Mouse (Mus musculus) sigmoid colon, adult 10 weeks (tissue): ENCODE measurements around the gene Tnpo3. TPM values are rescaled to one million over a fixed set of nuclear protein-coding genes. Genes with fewer than 3 reads are reported as not detected.

ENCODE experiments used
- polyA plus RNA-seq: library from polyadenylated mRNA; stranded (reverse); fragments of 350-450 nt; fragmentation: Illumina TruSeq; extraction: RNeasy Lipid Tissue Mini Kit (QIAGEN cat#74804); gene quantifications from one replicate; pipeline ENCODE4 v1.2.3, GENCODE M21; 2014; ENCODE audit warnings: low read depth, low replicate concordance

The Tnpo3 gene
- 67.3 TPM for polyA plus RNA-seq

DNA sequence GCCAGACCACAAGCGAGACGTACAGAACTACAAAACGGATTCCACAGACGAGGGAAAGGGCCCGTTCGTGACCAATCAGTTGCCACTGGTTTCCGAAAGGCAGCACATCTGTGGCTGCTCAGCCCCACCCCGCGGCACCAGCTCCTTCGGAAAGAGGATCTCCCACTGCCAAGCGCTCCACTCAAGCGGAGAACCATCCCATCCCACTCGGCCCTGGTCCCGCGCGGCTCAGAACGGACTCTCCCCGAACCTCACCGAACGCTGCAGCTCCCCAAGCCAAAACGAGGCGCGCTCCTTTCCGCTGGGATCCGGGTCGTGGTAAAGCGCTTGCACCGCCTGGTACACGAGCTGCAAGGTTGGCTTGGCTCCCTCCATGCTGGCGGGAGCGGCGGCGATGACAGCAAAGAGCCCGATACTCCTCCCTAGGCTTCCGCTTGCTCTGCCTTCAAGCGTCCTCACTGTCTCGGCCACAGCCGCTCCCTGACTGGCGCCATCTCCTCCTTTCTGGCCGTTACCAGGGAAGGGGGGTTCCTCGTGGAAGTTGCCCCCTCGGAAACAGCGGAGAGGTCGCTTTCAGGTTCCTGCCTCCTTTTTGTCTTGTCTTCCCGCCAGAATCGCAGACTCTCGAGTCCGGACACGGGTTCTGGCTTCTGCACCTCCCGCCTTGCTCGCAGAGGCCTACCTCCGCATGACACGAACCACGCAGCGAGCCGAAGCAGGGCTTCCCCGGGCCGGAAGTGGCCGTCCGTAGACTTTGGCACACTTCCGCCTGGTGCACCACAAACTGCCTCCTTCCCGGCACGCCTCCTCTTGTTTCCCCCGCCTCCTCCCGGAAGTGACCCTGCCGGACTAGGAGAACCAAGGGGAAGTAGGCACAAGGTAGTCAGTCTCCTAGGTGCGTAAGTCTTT, at the start of gene Tnpo3:
TSS of gene Tnpo3 (minus strand) at position 777 of the 909 bp plus-strand sequence.

DNA sequence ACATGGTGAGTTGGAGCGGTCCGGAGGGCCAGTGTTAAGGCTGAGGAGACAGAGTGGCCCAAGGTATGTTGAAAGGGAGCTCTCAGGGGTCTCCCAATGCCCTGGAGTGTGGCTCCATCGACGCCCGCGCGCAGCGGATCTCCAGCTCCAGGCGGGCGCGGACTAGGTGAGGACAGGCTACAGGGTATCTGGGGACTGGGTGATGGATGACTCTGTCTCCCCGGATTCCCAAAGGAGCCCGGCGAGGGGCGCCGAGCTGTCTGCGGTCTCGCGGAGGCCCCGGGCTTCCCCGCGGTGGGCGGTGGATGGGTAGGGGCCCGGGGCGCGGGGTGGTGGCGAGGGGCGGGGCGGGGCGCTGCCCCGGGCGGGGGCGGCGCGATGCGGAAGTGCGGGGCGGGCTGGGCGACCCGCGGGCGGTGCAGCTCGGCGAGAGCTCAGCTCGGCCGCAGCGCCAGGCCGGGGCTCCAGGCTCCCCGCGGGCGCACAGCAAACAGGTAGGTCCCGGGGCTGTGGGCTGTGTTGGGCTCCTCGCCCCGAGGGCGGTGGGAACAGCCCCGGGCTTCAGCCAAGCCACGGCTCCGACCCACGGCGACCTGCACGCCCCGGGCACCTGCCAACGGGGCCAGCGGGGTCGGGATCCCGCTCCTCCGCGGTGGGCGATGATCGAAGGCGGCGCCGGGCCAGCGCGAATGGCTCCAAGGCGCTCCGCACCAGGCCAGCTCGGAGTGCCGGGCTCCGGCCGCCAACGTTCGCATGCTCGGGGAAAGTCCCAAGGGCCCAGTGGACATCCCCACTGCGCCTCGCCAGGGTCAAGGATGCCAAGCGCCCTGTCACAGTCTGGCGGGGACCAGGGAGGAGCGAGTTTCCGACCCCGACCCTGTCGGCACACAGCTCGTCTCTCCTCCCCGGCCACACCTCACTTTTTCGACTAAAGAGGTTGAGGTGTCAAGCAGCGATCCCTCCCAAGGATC, 83.1 kb downstream of the Tnpo3 start, which contains the start of gene Irf5:
TSS of gene Irf5 (plus strand) at position 345 of the 971 bp plus-strand sequence.

DNA sequence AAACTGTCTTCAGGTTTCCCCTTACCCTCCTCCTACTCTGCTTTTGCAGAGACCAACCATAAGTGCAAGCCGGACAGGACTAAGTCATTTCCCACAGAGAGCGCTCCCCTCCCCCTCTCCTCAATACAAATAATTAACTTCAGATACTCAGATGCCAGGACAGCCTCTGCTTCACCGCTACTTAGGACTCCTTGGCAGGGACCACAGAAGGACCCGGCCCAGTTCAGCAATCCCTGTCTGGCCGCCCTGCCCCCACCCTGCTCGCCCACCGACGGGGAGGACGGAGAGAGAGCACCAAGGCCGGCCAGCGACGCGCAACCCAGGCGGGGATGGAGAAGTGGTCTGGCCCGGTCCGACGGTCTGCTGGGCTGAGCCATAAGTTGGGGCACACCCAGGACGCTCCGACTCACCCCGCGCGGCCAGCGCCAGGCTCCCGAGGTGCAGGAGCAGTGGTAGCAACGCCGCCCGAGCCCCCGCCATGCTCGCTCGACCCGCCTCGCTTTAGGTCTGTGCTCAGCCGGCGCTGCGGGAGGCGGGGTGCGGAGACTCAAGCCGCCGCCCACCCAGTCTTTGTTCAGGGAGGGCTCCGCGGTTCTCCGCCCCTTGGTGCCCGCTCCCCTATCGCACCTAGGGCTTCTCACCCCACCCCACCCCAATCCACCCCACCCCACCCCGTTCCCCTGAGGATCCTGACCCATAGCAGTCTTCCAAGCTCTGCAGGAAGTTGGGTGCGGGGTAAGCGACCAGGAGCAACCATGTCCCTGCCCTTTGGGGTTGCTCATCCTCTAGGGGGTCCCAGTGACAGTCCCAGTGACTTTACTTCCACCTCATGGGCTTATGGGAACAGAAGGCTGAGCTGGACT, 102.0 kb downstream of the Tnpo3 start, which contains the start of gene Kcp:
TSS of gene Kcp (minus strand) at position 506 of the 863 bp plus-strand sequence.

Other genes with a start within 250 kb of the Tnpo3 start
- gene Opn1sw, start 221.4 kb downstream of the Tnpo3 start, polyA plus RNA-seq = not detected
- 1.5 TPM for gene Ccdc136, start 213.6 kb downstream of the Tnpo3 start, polyA plus RNA-seq
- 0.19 TPM for gene Flnc, start 176.6 kb downstream of the Tnpo3 start, polyA plus RNA-seq
- gene Atp6v1f, start 142.2 kb downstream of the Tnpo3 start, polyA plus RNA-seq = 21.9 TPM
- gene Atp6v1fnb, start 138.4 kb downstream of the Tnpo3 start, polyA plus RNA-seq = not detected
- not detected for gene Kcp, start 101.9 kb downstream of the Tnpo3 start, polyA plus RNA-seq
- gene Irf5, start 83.3 kb downstream of the Tnpo3 start, polyA plus RNA-seq = 2.1 TPM
- 5.7 TPM for gene Tspan33, start 84.3 kb upstream of the Tnpo3 start, polyA plus RNA-seq
- gene Smo, start 125.6 kb upstream of the Tnpo3 start, polyA plus RNA-seq = 5.0 TPM
- 786 TPM for gene Ahcyl2, start 158.1 kb upstream of the Tnpo3 start, polyA plus RNA-seq